Mouse (Mus musculus): ENCODE results near the gene Defb43.

Defb43 gene

DNA sequence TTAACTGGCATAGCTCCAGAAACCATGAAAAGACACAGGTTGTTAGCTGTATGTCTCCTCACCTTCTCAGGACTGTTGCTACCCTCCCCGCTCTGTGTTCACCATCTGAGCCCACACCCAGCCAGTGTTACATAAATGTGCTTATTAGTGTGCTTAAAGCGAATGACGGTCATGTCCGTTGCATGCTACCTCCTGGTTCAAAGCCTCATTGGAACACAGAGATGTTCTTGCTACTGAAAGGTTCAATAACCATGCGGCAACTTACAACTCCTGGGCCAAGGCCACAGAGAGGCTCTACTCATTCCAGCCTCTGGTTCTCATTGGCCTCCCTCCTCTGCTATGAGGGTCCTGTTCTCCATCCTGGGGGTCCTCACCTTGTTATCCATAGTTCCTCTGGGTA is at the start of gene Defb43:
Gene Defb43, plus strand, starts transcription at position 301 of the 400 bp plus-strand sequence.
- no peak for DNase-seq

- no peak for DNase-seq
These were observed 47.9 kb upstream of the Defb43 start for GRCm38 (mm10) chr14:62963632-62964031.

DNA sequence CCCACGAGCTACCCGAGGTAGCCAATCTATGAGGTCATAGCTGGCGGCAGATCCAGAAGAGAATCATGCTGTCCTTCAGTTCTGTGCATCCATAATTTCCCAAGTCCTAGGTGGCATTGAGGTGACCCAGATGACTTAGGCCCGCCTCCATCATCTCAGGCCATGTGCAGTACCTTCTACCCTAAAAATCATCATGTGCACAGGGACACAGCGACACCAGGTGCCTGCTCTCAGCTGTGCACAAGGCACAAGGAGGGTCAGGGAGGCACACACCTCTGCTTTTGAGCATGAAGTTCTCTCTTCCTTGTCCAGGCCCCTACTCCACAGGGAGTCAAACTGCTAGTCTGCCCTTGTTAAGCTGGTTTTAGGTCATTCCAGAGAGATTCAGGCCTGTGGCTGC is 46.2 kb upstream of the Defb43 start:
- DNase-seq, result peak; percentile 12

- DNase-seq, result peak; percentile 61
These were observed 45.6 kb upstream of the Defb43 start for GRCm38 (mm10) chr14:62965811-62966520.

DNA sequence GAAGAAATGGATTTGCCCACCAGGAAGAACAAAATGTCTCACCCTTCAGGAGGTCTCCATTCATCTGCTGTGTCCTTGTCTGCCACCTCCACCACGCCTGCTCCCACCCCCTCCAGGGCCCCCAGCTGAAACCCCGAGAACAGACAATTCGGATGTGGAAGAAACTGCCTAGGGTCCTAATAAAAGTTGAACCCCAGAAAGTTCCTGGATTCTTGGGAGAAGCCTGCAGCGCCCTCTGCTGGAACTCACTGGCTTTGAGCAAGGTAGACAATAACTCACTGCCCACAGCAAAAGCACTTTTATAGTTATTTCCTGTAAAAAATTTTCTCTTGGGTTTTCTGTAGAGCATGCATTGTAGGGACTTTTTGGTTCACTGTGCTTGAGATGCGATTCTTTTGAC is 36.5 kb upstream of the Defb43 start:
- DNase-seq, result peak; percentile 82

DNA sequence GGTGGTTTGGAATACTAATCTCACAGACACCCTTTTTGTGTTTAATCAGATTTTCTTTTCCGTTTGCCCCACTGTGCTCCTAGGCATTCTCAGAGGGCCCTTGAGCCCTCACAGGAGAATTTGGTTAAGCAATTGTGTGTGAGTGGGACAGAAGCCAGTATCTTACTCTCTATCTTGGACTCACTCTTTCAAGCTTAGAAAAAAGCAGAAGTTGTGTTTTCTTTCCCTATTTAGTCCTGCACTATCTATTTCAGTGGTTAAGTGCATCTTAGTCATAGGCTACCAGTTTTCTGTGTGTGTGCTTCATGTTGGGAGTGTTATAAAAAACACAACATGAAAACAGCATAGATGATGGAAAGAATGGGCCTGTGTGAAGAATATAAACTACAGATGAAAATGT is 31.8 kb upstream of the Defb43 start:
- DNase-seq, result no peak

- no peak for DNase-seq
These were observed 27.2 kb upstream of the Defb43 start, which contains the start of gene Defb48 for GRCm38 (mm10) chr14:62984410-62984809. Gene Defb48 (minus strand): TSS chr14:62984510.

GRCm38 (mm10) chr14:62991271-62991670 is 20.3 kb upstream of the Defb43 start:
- DNase-seq, result no peak

GRCm38 (mm10) chr14:62991849-62992510 is 19.6 kb upstream of the Defb43 start:
- DNase-seq, result no peak

DNA sequence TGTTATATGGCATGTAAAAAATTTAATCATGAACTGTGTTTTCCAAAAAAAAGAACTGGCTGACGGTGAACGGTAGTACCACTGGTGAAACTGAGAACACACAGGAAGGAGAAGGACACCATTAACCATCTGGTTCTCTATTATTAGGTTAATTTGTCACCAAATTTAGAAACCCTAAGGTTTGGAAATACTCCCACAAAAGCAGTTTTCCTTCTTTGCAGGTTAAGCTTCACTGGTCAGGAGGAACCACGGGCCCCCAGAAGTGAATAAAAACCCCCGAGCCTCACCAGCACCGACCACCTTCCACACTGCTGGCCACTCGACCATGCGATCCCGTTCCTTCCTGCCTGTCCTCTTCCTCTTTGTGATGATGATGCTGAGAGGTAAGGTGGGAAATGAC is 13.8 kb upstream of the Defb43 start, which contains the start of gene Defb47:
Gene Defb47, plus strand, starts transcription at position 301 of the 400 bp plus-strand sequence.
- DNase-seq, result no peak

DNA sequence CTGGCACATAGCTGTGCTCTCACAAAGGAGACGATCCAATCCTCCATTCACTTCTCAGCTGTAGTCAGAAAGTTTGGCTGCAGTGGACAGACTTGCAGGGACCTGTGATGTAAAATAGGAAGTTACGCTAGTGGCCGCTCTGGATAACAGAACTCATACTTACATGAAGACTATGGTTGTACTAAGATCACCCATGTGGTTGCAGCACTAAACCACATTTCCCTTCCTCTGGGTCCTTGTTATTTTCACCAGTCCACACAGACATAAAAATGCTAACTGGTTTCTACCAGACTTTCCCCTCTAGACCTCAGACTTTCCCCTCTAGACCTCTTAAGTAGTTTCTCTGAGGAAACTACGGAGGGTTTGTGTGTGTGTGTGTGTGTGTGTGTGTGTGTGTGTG is 12.6 kb upstream of the Defb43 start:
- no peak for DNase-seq

DNA sequence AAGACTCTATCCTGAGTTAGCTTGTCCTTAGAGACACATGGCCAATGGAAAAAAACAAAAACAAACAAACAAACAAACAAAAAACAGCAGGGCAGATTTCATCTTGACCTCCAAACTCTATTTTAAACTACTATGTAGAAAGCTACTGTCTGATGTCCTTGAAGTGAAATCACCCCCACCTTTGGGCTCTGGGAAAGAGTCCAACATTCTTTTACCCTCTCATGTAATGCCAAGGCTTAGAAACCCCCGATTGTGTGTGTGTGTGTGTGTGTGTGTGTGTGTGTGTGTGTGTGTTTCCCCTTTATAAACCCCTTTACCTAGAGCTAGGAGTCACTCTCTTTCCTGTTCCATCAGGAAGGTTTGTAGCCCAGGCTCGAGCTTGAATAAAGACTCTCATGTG is 9.0 kb upstream of the Defb43 start:
- DNase-seq, result no peak

DNA sequence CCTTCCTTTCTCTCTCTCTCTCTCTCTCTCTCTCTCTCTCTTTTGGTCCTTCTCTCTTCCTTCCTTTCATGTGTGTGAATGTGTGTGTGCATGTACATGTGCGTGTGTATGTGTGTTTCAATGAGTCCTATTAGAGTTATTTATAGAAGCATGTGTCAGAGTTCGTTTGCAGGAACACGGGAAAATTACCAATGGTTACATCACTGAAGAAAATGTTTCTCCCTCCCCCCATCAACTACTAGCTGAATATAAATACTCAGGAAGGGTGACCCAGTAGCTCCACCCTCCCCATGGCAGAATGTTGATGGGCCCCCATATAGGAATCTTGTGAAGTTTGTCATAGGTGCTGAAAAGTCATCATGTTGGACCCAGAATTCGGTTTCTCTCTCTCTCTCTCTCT is 1.5 kb downstream of the Defb43 start:
- no peak for DNase-seq

- DNase-seq, result no peak
These were observed 3.1 kb downstream of the Defb43 start for GRCm38 (mm10) chr14:63014667-63015066.

- no peak for DNase-seq
These were observed 9.1 kb downstream of the Defb43 start for GRCm38 (mm10) chr14:63020524-63021156.

- no peak for DNase-seq
These were observed 35.1 kb downstream of the Defb43 start, which contains the start of gene Defb42 for GRCm38 (mm10) chr14:63046691-63047090. Gene Defb42 (plus strand): TSS chr14:63046991.

- DNase-seq, result no peak
These were observed 38.4 kb downstream of the Defb43 start, which contains the start of gene Defb30 for GRCm38 (mm10) chr14:63049910-63050370. Gene Defb30 (minus strand): TSS chr14:63049960.

- peak; percentile 67 for DNase-seq
These were observed 39.2 kb downstream of the Defb43 start for GRCm38 (mm10) chr14:63050769-63051168.

DNA sequence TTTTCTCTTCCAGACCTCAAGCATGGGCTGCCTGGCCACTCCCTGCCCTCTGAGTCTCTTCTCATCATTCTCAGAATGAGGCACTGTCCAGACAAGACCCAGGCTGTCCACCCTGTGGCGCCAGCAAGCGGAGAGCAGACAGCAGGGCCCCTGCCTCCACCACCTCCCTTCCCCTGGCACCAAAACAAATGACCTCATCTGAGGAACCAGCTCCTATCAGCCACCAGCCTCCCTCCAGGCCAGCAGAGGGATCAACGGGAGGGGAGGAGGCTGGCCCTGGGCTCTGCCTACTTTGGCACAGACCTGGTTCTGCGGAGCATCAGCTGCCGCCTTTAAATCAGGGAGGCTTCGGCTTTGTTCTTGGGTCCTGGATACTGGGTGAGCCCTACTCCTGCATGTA is 43.2 kb downstream of the Defb43 start:
- DNase-seq, result peak; percentile 48

DNA sequence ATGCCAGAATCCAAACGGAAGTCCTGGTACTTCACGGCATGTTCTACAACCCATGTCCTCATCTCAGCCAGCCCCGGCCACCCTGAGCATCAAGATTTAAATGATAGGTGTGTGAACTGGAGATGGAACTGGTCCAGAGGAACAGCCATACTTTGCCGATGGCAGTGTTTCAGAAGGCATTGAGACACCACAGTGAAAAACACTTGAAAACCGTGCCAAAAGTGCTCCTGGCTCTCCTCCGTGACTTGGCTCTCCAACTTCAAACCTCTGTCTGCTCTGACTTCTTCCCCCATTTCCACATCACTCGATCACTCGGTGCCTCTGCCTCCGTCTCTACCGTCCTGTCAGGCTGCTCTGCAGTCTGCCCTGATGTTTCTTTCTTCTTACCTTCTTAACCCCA is 48.8 kb downstream of the Defb43 start:
- no peak for DNase-seq

DNA sequence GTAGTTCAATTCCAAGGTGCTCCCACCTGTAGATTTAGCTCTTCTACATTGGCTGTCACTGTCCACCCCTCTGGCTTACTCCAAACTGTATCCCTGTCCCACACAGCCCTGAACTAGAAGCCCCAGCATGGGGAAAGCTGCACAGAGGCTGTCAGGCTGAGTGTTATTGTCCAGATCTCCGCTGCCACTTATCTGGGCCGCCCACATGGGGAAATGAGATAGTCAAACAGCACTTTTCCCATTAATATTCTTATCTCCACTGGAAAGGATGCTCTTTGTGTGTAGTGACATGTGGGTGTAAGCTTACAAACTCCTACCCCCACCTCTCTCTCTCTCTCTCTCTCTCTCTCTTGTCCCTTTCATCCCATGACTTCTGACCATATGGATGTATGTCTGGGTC is 50.6 kb downstream of the Defb43 start:
- peak; percentile 19 for DNase-seq

GRCm38 (mm10) chr14:63065391-63065790 is 53.8 kb downstream of the Defb43 start:
- DNase-seq, result no peak

GRCm38 (mm10) chr14:63066630-63067310 is 55.2 kb downstream of the Defb43 start:
- peak; percentile 70 for DNase-seq

All from embryo, embryonic 11 days (tissue).